Mouse (Mus musculus) heart, postnatal 0 days (tissue): ENCODE results near the gene Cks1b. TPM values are rescaled to one million over a fixed set of nuclear protein-coding genes. Genes with fewer than 3 reads are reported as not detected.

Experiments
- ATAC-seq: fragments of 200-750 bp; cut with Nextera tagmentation; 2 replicates; pipeline ENCODE4 v1.8.0; 2017; ENCODE audit warnings: low read depth, moderate number of reproducible peaks, moderate library complexity; ENCODE audit not compliant: insufficient read depth
- DNase-seq: peaks from one replicate; pipeline ENCODE4 v3.0.0-alpha.2; 2016; ENCODE audit warnings: low spot score
- H3K27ac ChIP-seq: fragments of 300-500 bp; sonication (generic); 2 replicates; pipeline ENCODE4 v1.5.1; 2014; ENCODE audit warnings: low read depth, mild to moderate bottlenecking
- H3K27me3 ChIP-seq: fragments of 300-500 bp; sonication (generic); 2 replicates; pipeline ENCODE4 v1.6.1; 2014; ENCODE audit warnings: low read length, mixed read lengths; ENCODE audit not compliant: control insufficient read depth, insufficient read depth
- H3K36me3 ChIP-seq: fragments of 300-500 bp; sonication (generic); replicated peaks from 2 replicates; pipeline ENCODE4 v1.6.1; 2014; ENCODE audit warnings: low read length, mixed read lengths; ENCODE audit not compliant: control insufficient read depth, insufficient read depth
- H3K4me1 ChIP-seq: fragments of 300-500 bp; sonication (generic); 2 replicates; pipeline ENCODE4 v1.6.1; 2014; ENCODE audit warnings: antibody characterized with exemption; ENCODE audit not compliant: control insufficient read depth, insufficient read depth
- H3K4me2 ChIP-seq: fragments of 300-500 bp; sonication (generic); 2 replicates; pipeline ENCODE4 v1.6.1; 2014; ENCODE audit warnings: low read depth, mild to moderate bottlenecking, low read length, moderate library complexity
- H3K4me3 ChIP-seq: fragments of 300-500 bp; sonication (generic); 2 replicates; pipeline ENCODE4 v1.5.1; 2014; ENCODE audit warnings: low read depth, low read length
- H3K9ac ChIP-seq: fragments of 300-500 bp; sonication (generic); replicated peaks from 2 replicates; pipeline ENCODE4 v1.6.1; 2014; ENCODE audit warnings: low read depth, low read length, mixed read lengths
- H3K9me3 ChIP-seq: fragments of 300-500 bp; sonication (generic); replicated peaks from 2 replicates; pipeline ENCODE4 v1.6.1; 2016; ENCODE audit warnings: low read length; ENCODE audit not compliant: control insufficient read depth
- CTCF ChIP-seq: IDR thresholded peaks from 2 replicates; pipeline ENCODE4 v1.5.1; 2016; ENCODE audit warnings: antibody characterized with exemption, control low read depth, low read depth
- EP300 ChIP-seq: IDR thresholded peaks from 2 replicates; pipeline ENCODE4 v1.6.1; 2016; ENCODE audit warnings: antibody characterized with exemption, low read depth
- WGBS: fragments of 180-500 bp; shearing (Covaris S2); extraction: QIAGEN DNeasy Blood & Tissue Kit; methylation state at CpG from one replicate; pipeline ENCODE4 v1.1.7; 2014; 5-methylcytosine and 5-hydroxymethylcytosine counted together
- polyA plus RNA-seq: library from polyadenylated mRNA; unstranded; fragments of >200 nt; fragmentation: Nextera tagmentation; extraction: Ambion mirVana; gene quantifications from 2 replicates; pipeline ENCODE4 v1.2.1, GENCODE M21; 2015
- total RNA-seq: library from RNA; depleted of rRNA; stranded (reverse); fragments of >200 nt; gene quantifications from 2 replicates; pipeline ENCODE4 v1.2.3, GENCODE M21; 2014; ENCODE audit warnings: low replicate concordance

Cks1b gene
- total and polyA plus RNA-seq, 2 experiments from 2014 or later = 83.7 to 127 TPM

DNA sequence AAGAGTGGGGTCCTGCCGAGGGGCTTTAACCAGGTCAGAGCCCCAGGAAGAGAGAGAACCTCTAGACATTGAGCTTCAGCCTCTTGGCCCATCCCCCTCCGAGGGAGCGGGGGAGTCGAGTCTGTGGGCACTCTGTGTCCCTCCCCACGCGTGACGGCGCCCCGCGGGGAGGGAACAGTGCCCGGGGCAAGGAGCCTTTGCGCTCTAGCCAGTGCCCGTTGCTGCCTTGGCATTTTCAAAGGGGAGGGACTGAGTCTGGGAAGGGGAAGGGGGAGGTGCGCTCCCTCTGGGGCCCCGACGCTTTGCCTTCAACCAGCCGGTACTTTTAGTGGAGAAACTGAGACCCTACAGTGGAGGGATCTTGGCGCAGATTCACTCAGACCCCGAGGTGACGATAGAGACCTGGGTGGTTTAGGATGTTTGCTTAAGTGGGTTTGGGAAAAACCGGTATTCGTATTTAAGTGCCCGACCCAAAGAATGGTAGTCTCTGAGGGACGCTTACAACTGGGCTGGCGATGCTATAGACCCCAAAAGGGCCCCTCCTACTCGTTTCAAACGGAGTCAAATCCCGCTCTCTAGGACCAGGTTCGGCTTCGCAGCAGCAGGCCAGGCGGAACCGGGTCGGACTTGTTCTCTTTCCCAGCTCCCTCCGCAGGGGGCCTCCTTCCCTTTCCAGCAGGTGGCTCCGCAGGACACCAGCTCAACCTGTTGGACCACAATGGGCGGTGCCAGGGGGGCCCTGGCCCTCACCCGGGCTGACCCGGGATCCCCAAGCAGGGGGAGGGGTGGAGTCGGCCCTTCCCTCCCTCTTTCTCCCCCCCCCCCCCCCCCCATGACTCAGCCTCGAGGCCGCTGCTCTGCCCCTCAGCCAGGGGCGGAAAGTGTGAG lies 23.9 kb downstream of the Cks1b start, which contains the start of gene Zbtb7b:
Zbtb7b (minus strand) TSS at position 771 of the 888 bp plus-strand sequence.
- H3K4me1 ChIP-seq = peaks cover 35% of the 10 kb centered on the region
- WGBS = 1% methylated on average over 39 of the region's 42 CpGs
- TF ChIP-seq CTCF (peak; percentile 26), EP300 (no peak)
- peak within 1 kb of the TSS; percentile 100 for H3K4me2 ChIP-seq
- DNase-seq (peak; percentile 65), ATAC-seq (peak; percentile 57)
- H3K4me3 ChIP-seq = peak within 1 kb of the TSS; percentile 78
- no peaks in the 10 kb centered on the region for H3K9me3 ChIP-seq
- peak within 1 kb of the TSS; percentile 95 for H3K27ac ChIP-seq
- no peaks in the 10 kb centered on the region for H3K27me3 ChIP-seq
- peak within 1 kb of the TSS; percentile 67 for H3K9ac ChIP-seq
- no peaks in the 10 kb centered on the region for H3K36me3 ChIP-seq

DNA sequence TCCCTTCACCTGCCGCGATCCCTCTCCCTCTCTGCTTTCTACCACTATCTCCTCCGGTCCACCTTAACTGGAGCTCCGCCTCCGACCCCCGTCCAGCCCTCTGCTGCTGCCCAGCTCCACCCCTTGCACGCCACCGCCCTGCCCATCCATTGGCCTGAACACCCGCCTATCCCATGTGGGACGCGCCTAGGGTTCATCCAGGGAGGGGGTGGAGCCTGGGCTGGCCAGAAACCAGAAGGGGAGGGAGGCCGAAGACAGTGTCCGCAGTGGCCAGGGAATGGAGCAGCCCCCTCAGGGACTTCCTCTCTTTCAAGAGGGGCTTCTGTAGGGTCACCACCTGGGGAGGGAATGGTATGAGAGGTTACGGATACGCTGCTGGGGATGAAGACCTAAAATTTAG lies 24.6 kb downstream of the Cks1b start:
- 0% methylated on average over 15 of the region's 15 CpGs for WGBS
- Histone ChIP-seq H3K36me3 (no peaks in the 10 kb centered on the region), H3K4me3 (peak overlapping the region; percentile 78), H3K27ac (peak overlapping the region; percentile 95), H3K4me2 (peak overlapping the region; percentile 100), H3K4me1 (peaks cover 35% of the 10 kb centered on the region), H3K9ac (peak overlapping the region; percentile 69), H3K27me3 (no peaks in the 10 kb centered on the region), H3K9me3 (no peaks in the 10 kb centered on the region)
- no peak for TF ChIP-seq EP300
- no peak for TF ChIP-seq CTCF
- ATAC-seq (peak; percentile 92), DNase-seq (peak; percentile 99)

DNA sequence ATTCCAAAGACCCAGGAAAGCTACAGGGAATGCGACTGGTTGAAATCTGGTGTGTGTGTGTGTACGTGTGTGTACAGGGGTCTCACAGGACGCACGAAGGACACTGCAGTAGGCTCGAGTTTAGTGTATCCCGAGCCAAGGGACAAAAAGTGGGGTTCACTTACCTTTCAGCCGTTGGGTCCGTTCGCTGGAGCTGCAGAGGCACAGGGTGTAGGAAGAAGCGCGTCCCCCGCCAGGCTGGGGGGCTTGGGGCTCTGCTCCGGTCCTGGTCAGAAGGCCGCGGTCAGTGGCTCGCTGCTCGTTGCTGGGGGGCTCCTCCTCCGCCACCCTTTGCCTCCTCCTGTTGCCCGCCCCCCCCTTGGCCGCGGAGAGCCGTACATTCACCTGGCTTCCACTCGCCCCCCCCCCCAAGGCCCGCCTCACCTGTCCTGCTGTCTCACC lies 25.3 kb downstream of the Cks1b start:
- Histone ChIP-seq H3K9ac (peak overlapping the region; percentile 69), H3K9me3 (no peaks in the 10 kb centered on the region), H3K27ac (peak overlapping the region; percentile 84), H3K36me3 (no peaks in the 10 kb centered on the region), H3K27me3 (no peaks in the 10 kb centered on the region), H3K4me3 (peak overlapping the region; percentile 78), H3K4me1 (peaks cover 39% of the 10 kb centered on the region), H3K4me2 (peak overlapping the region; percentile 100)
- WGBS = under 1% methylated on average over 18 of the region's 24 CpGs
- ATAC-seq (no peak), DNase-seq (no peak)
- TF ChIP-seq CTCF (no peak), EP300 (no peak)

DNA sequence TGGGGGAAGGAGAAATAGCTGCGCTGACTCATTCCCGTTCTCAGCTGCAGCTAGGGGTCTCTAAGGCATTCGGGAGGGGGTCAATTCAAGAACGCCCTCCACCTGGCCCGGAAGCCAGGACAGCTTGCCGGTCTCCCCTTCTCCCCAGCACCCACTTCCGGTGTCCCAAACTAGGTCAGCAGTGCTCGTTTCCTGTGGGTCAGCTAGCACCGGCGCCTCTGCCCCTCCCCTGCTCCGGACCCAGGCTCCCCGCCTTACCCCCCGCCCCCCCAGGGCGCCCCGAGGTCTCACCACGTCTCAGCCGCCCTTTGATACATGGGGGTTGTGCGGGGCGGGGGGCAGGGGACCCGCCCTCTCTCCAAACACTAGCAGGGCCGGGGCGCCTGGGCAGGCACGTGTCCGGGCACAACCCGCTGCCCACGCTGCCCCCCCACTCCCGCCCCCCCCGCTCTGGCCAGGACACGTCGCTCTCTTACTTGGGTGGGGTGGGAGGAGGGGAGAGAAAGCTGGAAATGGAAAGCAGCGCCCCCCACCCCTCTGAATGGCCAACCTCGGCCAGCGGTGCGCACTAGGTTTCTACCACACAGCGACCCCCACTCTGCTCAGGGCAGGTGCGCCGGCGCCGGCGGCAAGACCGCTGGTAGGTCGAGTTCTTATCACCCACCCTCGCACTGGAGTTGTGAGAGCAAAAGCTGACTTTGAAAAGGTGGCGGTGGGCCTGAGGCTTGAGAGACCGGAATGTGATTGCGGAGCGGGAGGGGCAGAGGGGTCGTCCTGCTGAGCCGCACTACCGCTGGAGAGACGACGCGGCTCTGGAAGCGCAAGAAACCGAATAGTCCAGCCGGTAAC lies 26.3 kb downstream of the Cks1b start:
- TF ChIP-seq CTCF = no peak
- TF ChIP-seq EP300 = 0 out of 2 replicates have a peak, but pooled peaks have one; percentile 47
- peak overlapping the region; percentile 100 for H3K4me2 ChIP-seq
- peaks cover 41% of the 10 kb centered on the region for H3K4me1 ChIP-seq
- H3K4me3 ChIP-seq = peak overlapping the region; percentile 78
- H3K9me3 ChIP-seq = no peaks in the 10 kb centered on the region
- WGBS = under 1% methylated on average over 50 of the region's 56 CpGs
- H3K36me3 ChIP-seq = no peaks in the 10 kb centered on the region
- peak; percentile 46 for DNase-seq
- H3K27me3 ChIP-seq = no peaks in the 10 kb centered on the region
- H3K27ac ChIP-seq = peak overlapping the region; percentile 84
- H3K9ac ChIP-seq = peak overlapping the region; percentile 69
- no peak for ATAC-seq
